Mouse (Mus musculus): ENCODE data around the gene Uggt2. TPM values are rescaled to one million over a fixed set of nuclear protein-coding genes. Genes with fewer than 3 reads are reported as not detected.
"Not testable (repeated sequence)": the region's sequence is repeated elsewhere in the genome, so short reads cannot be mapped to it uniquely, and the experiment has no call there.

Gene Uggt2
- polyA plus RNA-seq, 1 experiment from 2014 or later = 20.7 TPM

- no peak overlapping the region for H3K4me3 ChIP-seq
- no peak for ATAC-seq (ENCODE audit: insufficient number of reproducible peaks, insufficient read depth, low FRiP score, low TSS enrichment)
- peaks cover 45% of the 10 kb centered on the region for H3K36me3 ChIP-seq
- H3K27me3 ChIP-seq = no peaks in the 10 kb centered on the region
- H3K4me2 ChIP-seq (replicated peaks) = no peak overlapping the region
- no peak overlapping the region for H3K27ac ChIP-seq
- H3K4me1 ChIP-seq = no peaks in the 10 kb centered on the region
- 92% methylated on average over 9 of the region's 9 CpGs for WGBS
- H3K9me3 ChIP-seq = no peaks in the 10 kb centered on the region
- H3K9ac ChIP-seq = no peak overlapping the region
These were observed 103.9 kb downstream of the Uggt2 start for GRCm38 (mm10) chr14:118995226-118995925.

GRCm38 (mm10) chr14:118987523-118988496 is 111.4 kb downstream of the Uggt2 start:
- Histone ChIP-seq H3K4me3 (no peak overlapping the region), H3K27me3 (no peaks in the 10 kb centered on the region), H3K27ac (no peak overlapping the region), H3K9me3 (no peaks in the 10 kb centered on the region), H3K36me3 (peaks cover 17% of the 10 kb centered on the region), H3K4me2 (replicated peaks) (no peak overlapping the region), H3K9ac (no peak overlapping the region), H3K4me1 (no peaks in the 10 kb centered on the region)
- 53% methylated on average over 13 of the region's 13 CpGs for WGBS
- ATAC-seq (ENCODE audit: insufficient number of reproducible peaks, insufficient read depth, low FRiP score, low TSS enrichment) = no peak

- ATAC-seq (ENCODE audit: insufficient number of reproducible peaks, insufficient read depth, low FRiP score, low TSS enrichment) = no peak
- Histone ChIP-seq H3K36me3 (peaks cover 12% of the 10 kb centered on the region), H3K9ac (no peak overlapping the region), H3K9me3 (no peaks in the 10 kb centered on the region), H3K27ac (no peak overlapping the region), H3K4me2 (replicated peaks) (no peak overlapping the region), H3K4me3 (no peak overlapping the region), H3K27me3 (no peaks in the 10 kb centered on the region), H3K4me1 (no peaks in the 10 kb centered on the region)
- 37% methylated on average over 16 of the region's 16 CpGs for WGBS
These were observed 112.3 kb downstream of the Uggt2 start for GRCm38 (mm10) chr14:118986653-118987522.

- ATAC-seq (ENCODE audit: insufficient number of reproducible peaks, insufficient read depth, low FRiP score, low TSS enrichment) = no peak
- Histone ChIP-seq H3K4me1 (no peaks in the 10 kb centered on the region), H3K9ac (no peak overlapping the region), H3K27ac (no peak overlapping the region), H3K4me2 (replicated peaks) (no peak overlapping the region), H3K27me3 (no peaks in the 10 kb centered on the region), H3K4me3 (no peak overlapping the region), H3K9me3 (no peaks in the 10 kb centered on the region), H3K36me3 (peaks cover 26% of the 10 kb centered on the region)
- WGBS = 78% methylated on average over 4 of the region's 4 CpGs
These were observed 115.1 kb downstream of the Uggt2 start for GRCm38 (mm10) chr14:118984161-118984560.

- H3K4me3 ChIP-seq = no peak overlapping the region
- no peak overlapping the region for H3K9ac ChIP-seq
- no peaks in the 10 kb centered on the region for H3K27me3 ChIP-seq
- no peaks in the 10 kb centered on the region for H3K9me3 ChIP-seq
- H3K36me3 ChIP-seq = peaks cover 29% of the 10 kb centered on the region
- ATAC-seq (ENCODE audit: insufficient number of reproducible peaks, insufficient read depth, low FRiP score, low TSS enrichment) = no peak
- no peak overlapping the region for H3K27ac ChIP-seq
- no peak overlapping the region for H3K4me2 ChIP-seq (replicated peaks)
- H3K4me1 ChIP-seq = no peaks in the 10 kb centered on the region
These were observed 115.8 kb downstream of the Uggt2 start for GRCm38 (mm10) chr14:118983396-118983795.

- H3K27me3 ChIP-seq; ATAC-seq (ENCODE audit: insufficient number of reproducible peaks, insufficient read depth, low FRiP score, low TSS enrichment); H3K4me2 ChIP-seq (replicated peaks); H3K4me3 ChIP-seq; H3K9me3 ChIP-seq; H3K27ac ChIP-seq; H3K4me1 ChIP-seq; H3K9ac ChIP-seq: not testable (repeated sequence)
- WGBS = 78% methylated on average over 10 of the region's 11 CpGs
- peaks cover 37% of the 10 kb centered on the region for H3K36me3 ChIP-seq
These were observed 116.7 kb downstream of the Uggt2 start for GRCm38 (mm10) chr14:118982429-118983045.

- ATAC-seq (ENCODE audit: insufficient number of reproducible peaks, insufficient read depth, low FRiP score, low TSS enrichment) = not testable (repeated sequence)
These were observed 117.4 kb downstream of the Uggt2 start for GRCm38 (mm10) chr14:118981711-118982428.

GRCm38 (mm10) chr14:118980890-118981289 is 118.3 kb downstream of the Uggt2 start:
- ATAC-seq (ENCODE audit: insufficient number of reproducible peaks, insufficient read depth, low FRiP score, low TSS enrichment) = no peak
- Histone ChIP-seq H3K4me2 (replicated peaks) (no peak overlapping the region), H3K9ac (no peak overlapping the region), H3K27me3 (no peaks in the 10 kb centered on the region), H3K36me3 (peaks cover 47% of the 10 kb centered on the region), H3K4me3 (no peak overlapping the region), H3K9me3 (no peaks in the 10 kb centered on the region), H3K4me1 (no peaks in the 10 kb centered on the region), H3K27ac (no peak overlapping the region)
- 85% methylated on average over 8 of the region's 8 CpGs for WGBS

More at GRCm38 (mm10) chr14:118981711-118982428, 117.4 kb downstream of the Uggt2 start:
- not testable (repeated sequence) for H3K4me2 ChIP-seq (replicated peaks); H3K27ac ChIP-seq; H3K4me3 ChIP-seq; H3K4me1 ChIP-seq; H3K9me3 ChIP-seq; H3K9ac ChIP-seq; H3K27me3 ChIP-seq
- H3K36me3 ChIP-seq = peaks cover 44% of the 10 kb centered on the region
- WGBS = 88% methylated on average over 6 of the region's 6 CpGs

- Histone ChIP-seq H3K36me3 (peaks cover 46% of the 10 kb centered on the region), H3K27me3 (no peaks in the 10 kb centered on the region), H3K9ac (no peak overlapping the region), H3K4me3 (no peak overlapping the region), H3K27ac (no peak overlapping the region), H3K4me2 (replicated peaks) (no peak overlapping the region), H3K4me1 (no peaks in the 10 kb centered on the region), H3K9me3 (no peaks in the 10 kb centered on the region)
- no peak for ATAC-seq (ENCODE audit: insufficient number of reproducible peaks, insufficient read depth, low FRiP score, low TSS enrichment)
- 78% methylated on average over 5 of the region's 5 CpGs for WGBS
These were observed 118.9 kb downstream of the Uggt2 start for GRCm38 (mm10) chr14:118980358-118980757.

GRCm38 (mm10) chr14:118979571-118980325 is 119.5 kb downstream of the Uggt2 start:
- Histone ChIP-seq H3K4me3 (no peak overlapping the region), H3K4me2 (replicated peaks) (no peak overlapping the region), H3K4me1 (no peaks in the 10 kb centered on the region), H3K9me3 (no peaks in the 10 kb centered on the region), H3K36me3 (peaks cover 45% of the 10 kb centered on the region), H3K27ac (no peak overlapping the region), H3K27me3 (no peaks in the 10 kb centered on the region), H3K9ac (no peak overlapping the region)
- no peak for ATAC-seq (ENCODE audit: insufficient number of reproducible peaks, insufficient read depth, low FRiP score, low TSS enrichment)
- WGBS = 81% methylated on average over 7 of the region's 7 CpGs

All from embryonic facial prominence, embryonic 12.5 days (tissue).